Mouse (Mus musculus) heart, postnatal 0 days (tissue): ENCODE results near the gene Tcl1b2.
"Not testable (repeated sequence)": the region's sequence is repeated elsewhere in the genome, so short reads cannot be mapped to it uniquely, and the experiment has no call there.

Experiments used
- CTCF ChIP-seq: IDR thresholded peaks from 2 replicates; pipeline ENCODE4 v1.5.1; 2016; ENCODE audit warnings: antibody characterized with exemption, control low read depth, low read depth
- EP300 ChIP-seq: IDR thresholded peaks from 2 replicates; pipeline ENCODE4 v1.6.1; 2016; ENCODE audit warnings: antibody characterized with exemption, low read depth

- not testable (repeated sequence) for TF ChIP-seq CTCF, EP300
Observed at GRCm38 (mm10) chr12:105190743-105191142, 44.9 kb downstream of the Tcl1b2 start, which contains the start of gene Tcl1b3.
